Mouse (Mus musculus): ENCODE measurements around the gene Pla1a. TPM values are rescaled to one million over a fixed set of nuclear protein-coding genes. Genes with fewer than 3 reads are reported as not detected.

Gene Pla1a
- polyA plus RNA-seq, 1 experiment from 2014 or later: 0.23 TPM

DNA sequence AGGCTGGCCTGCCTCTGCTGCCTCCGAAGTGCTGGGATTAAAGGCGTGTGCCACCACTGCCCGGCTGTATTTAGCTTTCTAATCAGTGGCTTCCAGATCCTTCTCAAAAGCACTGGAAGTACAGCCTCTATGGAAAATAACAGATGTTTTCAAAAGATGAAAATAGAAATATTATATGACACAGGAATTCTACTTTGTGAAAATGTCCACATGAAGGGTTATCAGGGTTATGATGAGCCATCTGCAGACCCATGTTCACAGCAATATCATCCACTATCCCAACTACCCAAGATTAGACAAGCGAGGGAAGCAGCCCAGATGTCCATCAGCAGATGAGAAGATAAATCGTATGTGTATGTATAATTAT lies 39.5 kb upstream of the Pla1a start:
- Histone ChIP-seq H3K4me3 (ENCODE audit: low read depth, low read length) (no peak overlapping the region), H3K4me2 (ENCODE audit: low read depth) (no peak overlapping the region), H3K36me3 (ENCODE audit: control insufficient read depth, insufficient read depth, low read length) (no peaks in the 10 kb centered on the region), H3K27me3 (ENCODE audit: control insufficient read depth, insufficient read depth, low read length) (no peaks in the 10 kb centered on the region), H3K27ac (ENCODE audit: low read depth, low read length) (no peak overlapping the region), H3K9ac (ENCODE audit: low read length) (no peak overlapping the region), H3K9me3 (ENCODE audit: control insufficient read depth, low read length) (no peaks in the 10 kb centered on the region), H3K4me1 (ENCODE audit: control insufficient read depth, insufficient read depth, low read length) (no peaks in the 10 kb centered on the region)
- no peak for DNase-seq (ENCODE audit: low spot score)
- ATAC-seq (ENCODE audit: insufficient read depth, low FRiP score, low TSS enrichment): no peak
- WGBS: 94% methylated on average over 5 of the region's 5 CpGs

- no peak overlapping the region for H3K9ac ChIP-seq (ENCODE audit: low read length)
- DNase-seq (ENCODE audit: low spot score) (peak; percentile 27), ATAC-seq (ENCODE audit: insufficient read depth, low FRiP score, low TSS enrichment) (no peak)
- H3K4me1 ChIP-seq (ENCODE audit: control insufficient read depth, insufficient read depth, low read length): no peaks in the 10 kb centered on the region
- H3K4me2 ChIP-seq (ENCODE audit: low read depth): no peak overlapping the region
- H3K27me3 ChIP-seq (ENCODE audit: control insufficient read depth, insufficient read depth, low read length): no peaks in the 10 kb centered on the region
- WGBS: 73% methylated on average over 11 of the region's 11 CpGs
- no peak overlapping the region for H3K4me3 ChIP-seq (ENCODE audit: low read depth, low read length)
- H3K36me3 ChIP-seq (ENCODE audit: control insufficient read depth, insufficient read depth, low read length): no peaks in the 10 kb centered on the region
- H3K27ac ChIP-seq (ENCODE audit: low read depth, low read length): no peak overlapping the region
- H3K9me3 ChIP-seq (ENCODE audit: control insufficient read depth, low read length): no peaks in the 10 kb centered on the region
These were observed 39.0 kb upstream of the Pla1a start for GRCm38 (mm10) chr16:38471697-38472506.

- WGBS: 71% methylated on average over 8 of the region's 8 CpGs
- Histone ChIP-seq H3K27ac (ENCODE audit: low read depth, low read length) (no peak overlapping the region), H3K36me3 (ENCODE audit: control insufficient read depth, insufficient read depth, low read length) (no peaks in the 10 kb centered on the region), H3K27me3 (ENCODE audit: control insufficient read depth, insufficient read depth, low read length) (no peaks in the 10 kb centered on the region), H3K4me2 (ENCODE audit: low read depth) (no peak overlapping the region), H3K9me3 (ENCODE audit: control insufficient read depth, low read length) (no peaks in the 10 kb centered on the region), H3K4me3 (ENCODE audit: low read depth, low read length) (no peak overlapping the region), H3K9ac (ENCODE audit: low read length) (no peak overlapping the region), H3K4me1 (ENCODE audit: control insufficient read depth, insufficient read depth, low read length) (no peaks in the 10 kb centered on the region)
- DNase-seq (ENCODE audit: low spot score) (no peak), ATAC-seq (ENCODE audit: insufficient read depth, low FRiP score, low TSS enrichment) (no peak)
These were observed 36.5 kb upstream of the Pla1a start for GRCm38 (mm10) chr16:38469437-38469836.

GRCm38 (mm10) chr16:38468706-38469018 lies 35.7 kb upstream of the Pla1a start:
- Histone ChIP-seq H3K9me3 (ENCODE audit: control insufficient read depth, low read length) (no peaks in the 10 kb centered on the region), H3K9ac (ENCODE audit: low read length) (no peak overlapping the region), H3K4me3 (ENCODE audit: low read depth, low read length) (no peak overlapping the region), H3K36me3 (ENCODE audit: control insufficient read depth, insufficient read depth, low read length) (no peaks in the 10 kb centered on the region), H3K4me1 (ENCODE audit: control insufficient read depth, insufficient read depth, low read length) (no peaks in the 10 kb centered on the region), H3K4me2 (ENCODE audit: low read depth) (no peak overlapping the region), H3K27me3 (ENCODE audit: control insufficient read depth, insufficient read depth, low read length) (no peaks in the 10 kb centered on the region), H3K27ac (ENCODE audit: low read depth, low read length) (no peak overlapping the region)
- DNase-seq (ENCODE audit: low spot score) (no peak), ATAC-seq (ENCODE audit: insufficient read depth, low FRiP score, low TSS enrichment) (no peak)
- WGBS: 47% methylated on average over 3 of the region's 3 CpGs

DNA sequence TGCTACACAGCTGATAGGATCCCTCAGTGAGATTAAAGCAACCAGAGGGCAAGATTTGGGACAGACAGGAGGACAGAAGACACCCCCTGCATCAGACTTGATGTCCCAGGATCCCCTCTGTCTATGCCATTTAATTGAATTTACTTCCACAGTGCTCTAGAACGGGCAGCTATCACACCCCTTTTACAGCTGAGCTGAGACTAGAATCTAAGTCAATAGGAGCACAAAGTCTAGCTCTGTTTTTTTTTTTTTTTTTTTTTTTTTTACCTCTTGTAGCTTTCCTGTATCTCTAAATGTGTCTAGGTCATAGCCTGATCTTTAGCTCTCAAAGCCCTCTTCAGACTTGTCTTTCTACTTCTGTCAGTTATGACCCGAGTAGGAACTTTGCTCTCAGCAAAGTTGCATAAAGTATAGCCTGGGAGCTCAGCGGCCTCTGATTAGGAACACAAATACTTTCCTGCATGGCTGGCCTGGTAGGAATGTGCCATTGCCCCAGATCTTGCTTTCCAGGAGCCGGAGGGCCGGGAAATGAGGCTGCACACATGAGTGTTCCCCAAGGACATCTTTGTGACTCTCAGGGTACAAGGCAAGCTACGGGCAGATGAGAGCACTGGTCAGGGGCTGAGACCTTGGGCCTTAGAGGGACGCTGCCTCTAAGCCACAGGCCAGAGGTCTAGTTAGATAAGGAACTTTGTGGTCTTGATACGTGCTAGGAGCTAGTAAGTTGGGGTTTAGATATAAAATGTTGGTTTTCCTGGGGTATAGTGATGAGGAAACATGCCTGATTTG lies 35.2 kb upstream of the Pla1a start:
- Histone ChIP-seq H3K4me1 (ENCODE audit: control insufficient read depth, insufficient read depth, low read length) (no peaks in the 10 kb centered on the region), H3K27ac (ENCODE audit: low read depth, low read length) (no peak overlapping the region), H3K27me3 (ENCODE audit: control insufficient read depth, insufficient read depth, low read length) (no peaks in the 10 kb centered on the region), H3K4me2 (ENCODE audit: low read depth) (no peak overlapping the region), H3K36me3 (ENCODE audit: control insufficient read depth, insufficient read depth, low read length) (no peaks in the 10 kb centered on the region), H3K4me3 (ENCODE audit: low read depth, low read length) (no peak overlapping the region), H3K9me3 (ENCODE audit: control insufficient read depth, low read length) (no peaks in the 10 kb centered on the region), H3K9ac (ENCODE audit: low read length) (no peak overlapping the region)
- WGBS: 77% methylated on average over 8 of the region's 8 CpGs
- ATAC-seq (ENCODE audit: insufficient read depth, low FRiP score, low TSS enrichment) (no peak), DNase-seq (ENCODE audit: low spot score) (no peak)

DNA sequence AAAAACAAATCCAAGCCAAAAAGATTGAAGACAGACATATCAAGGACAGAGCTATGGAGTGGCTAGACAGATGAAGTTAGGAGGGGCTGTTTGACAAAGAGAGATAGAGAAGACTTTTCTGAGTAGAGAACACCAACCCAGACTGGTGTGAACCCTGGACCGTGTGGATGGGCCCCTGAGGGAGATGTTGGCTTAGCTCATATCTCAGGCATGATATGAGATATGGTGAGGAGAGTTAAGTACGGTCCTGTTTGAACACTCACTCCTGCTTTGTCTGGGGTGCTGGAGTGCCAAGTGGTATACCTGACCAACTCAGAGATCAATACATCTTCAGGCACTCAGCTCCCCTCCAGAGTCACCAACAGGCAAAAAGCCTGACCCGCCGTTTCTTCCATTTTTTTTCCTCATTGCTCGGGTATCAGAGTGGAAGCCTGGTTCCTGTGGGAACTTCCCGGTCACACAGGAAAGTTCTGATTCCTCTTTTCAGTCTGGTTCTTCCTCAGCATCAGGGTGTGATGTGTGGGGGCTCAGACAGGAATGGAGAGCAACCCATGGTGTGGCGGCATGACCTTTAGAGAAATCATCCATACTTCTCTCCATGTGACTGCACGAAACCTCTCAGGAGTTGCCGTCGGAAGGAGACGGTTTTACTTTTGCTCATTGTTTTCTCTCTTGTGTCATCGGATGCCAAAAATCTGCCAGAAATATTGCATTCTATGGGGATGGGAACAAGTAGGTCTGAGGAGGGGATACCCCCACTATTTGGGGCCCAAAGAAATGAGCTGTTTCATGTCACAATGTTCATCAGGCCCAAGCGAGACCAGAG lies 34.4 kb upstream of the Pla1a start:
- Histone ChIP-seq H3K9me3 (ENCODE audit: control insufficient read depth, low read length) (no peaks in the 10 kb centered on the region), H3K4me2 (ENCODE audit: low read depth) (no peak overlapping the region), H3K27ac (ENCODE audit: low read depth, low read length) (no peak overlapping the region), H3K4me3 (ENCODE audit: low read depth, low read length) (no peak overlapping the region), H3K27me3 (ENCODE audit: control insufficient read depth, insufficient read depth, low read length) (no peaks in the 10 kb centered on the region), H3K36me3 (ENCODE audit: control insufficient read depth, insufficient read depth, low read length) (no peaks in the 10 kb centered on the region), H3K4me1 (ENCODE audit: control insufficient read depth, insufficient read depth, low read length) (no peaks in the 10 kb centered on the region), H3K9ac (ENCODE audit: low read length) (no peak overlapping the region)
- DNase-seq (ENCODE audit: low spot score) (no peak), ATAC-seq (ENCODE audit: insufficient read depth, low FRiP score, low TSS enrichment) (no peak)
- WGBS: 92% methylated on average over 13 of the region's 13 CpGs

DNA sequence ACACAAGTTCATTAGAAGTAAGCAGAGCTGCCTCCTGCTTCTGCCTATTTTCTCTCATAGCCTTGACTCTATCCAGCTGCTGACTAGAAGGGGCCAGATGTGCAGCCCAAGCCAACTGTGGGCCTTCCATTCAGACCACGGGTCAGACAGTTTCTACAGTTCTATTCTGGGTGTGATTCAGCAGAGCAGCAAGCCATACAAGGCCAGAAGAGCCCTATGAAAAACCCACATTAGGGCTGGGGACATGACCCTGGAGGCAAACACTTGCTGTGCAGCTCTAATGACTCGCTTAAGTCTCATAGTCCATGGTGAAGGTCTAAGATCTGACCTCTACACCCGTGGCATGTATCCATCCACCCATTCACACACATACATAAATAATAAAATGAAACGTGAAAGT lies 33.1 kb upstream of the Pla1a start:
- ATAC-seq (ENCODE audit: insufficient read depth, low FRiP score, low TSS enrichment): no peak
- Histone ChIP-seq H3K9me3 (ENCODE audit: control insufficient read depth, low read length) (no peaks in the 10 kb centered on the region), H3K27ac (ENCODE audit: low read depth, low read length) (no peak overlapping the region), H3K36me3 (ENCODE audit: control insufficient read depth, insufficient read depth, low read length) (no peaks in the 10 kb centered on the region), H3K27me3 (ENCODE audit: control insufficient read depth, insufficient read depth, low read length) (no peaks in the 10 kb centered on the region), H3K4me1 (ENCODE audit: control insufficient read depth, insufficient read depth, low read length) (no peaks in the 10 kb centered on the region), H3K4me3 (ENCODE audit: low read depth, low read length) (no peak overlapping the region), H3K4me2 (ENCODE audit: low read depth) (no peak overlapping the region), H3K9ac (ENCODE audit: low read length) (no peak overlapping the region)
- no peak for DNase-seq (ENCODE audit: low spot score)
- 83% methylated on average over 4 of the region's 4 CpGs for WGBS

GRCm38 (mm10) chr16:38463305-38463704 lies 30.4 kb upstream of the Pla1a start:
- 93% methylated on average over 5 of the region's 5 CpGs for WGBS
- no peaks in the 10 kb centered on the region for H3K4me1 ChIP-seq (ENCODE audit: control insufficient read depth, insufficient read depth, low read length)
- H3K9ac ChIP-seq (ENCODE audit: low read length): no peak overlapping the region
- H3K4me2 ChIP-seq (ENCODE audit: low read depth): no peak overlapping the region
- no peak overlapping the region for H3K27ac ChIP-seq (ENCODE audit: low read depth, low read length)
- no peaks in the 10 kb centered on the region for H3K9me3 ChIP-seq (ENCODE audit: control insufficient read depth, low read length)
- DNase-seq (ENCODE audit: low spot score) (no peak), ATAC-seq (ENCODE audit: insufficient read depth, low FRiP score, low TSS enrichment) (no peak)
- H3K27me3 ChIP-seq (ENCODE audit: control insufficient read depth, insufficient read depth, low read length): no peaks in the 10 kb centered on the region
- H3K36me3 ChIP-seq (ENCODE audit: control insufficient read depth, insufficient read depth, low read length): no peaks in the 10 kb centered on the region
- no peak overlapping the region for H3K4me3 ChIP-seq (ENCODE audit: low read depth, low read length)

Data from neural tube, embryonic 11.5 days (tissue).